Mouse (Mus musculus): ENCODE results near the gene Top2b. TPM values are rescaled to one million over a fixed set of nuclear protein-coding genes. Genes with fewer than 3 reads are reported as not detected.

Top2b gene
- polyA plus RNA-seq (2012; rRNA removed) = 13.9 and 16.8 TPM in 2 replicates

DNA sequence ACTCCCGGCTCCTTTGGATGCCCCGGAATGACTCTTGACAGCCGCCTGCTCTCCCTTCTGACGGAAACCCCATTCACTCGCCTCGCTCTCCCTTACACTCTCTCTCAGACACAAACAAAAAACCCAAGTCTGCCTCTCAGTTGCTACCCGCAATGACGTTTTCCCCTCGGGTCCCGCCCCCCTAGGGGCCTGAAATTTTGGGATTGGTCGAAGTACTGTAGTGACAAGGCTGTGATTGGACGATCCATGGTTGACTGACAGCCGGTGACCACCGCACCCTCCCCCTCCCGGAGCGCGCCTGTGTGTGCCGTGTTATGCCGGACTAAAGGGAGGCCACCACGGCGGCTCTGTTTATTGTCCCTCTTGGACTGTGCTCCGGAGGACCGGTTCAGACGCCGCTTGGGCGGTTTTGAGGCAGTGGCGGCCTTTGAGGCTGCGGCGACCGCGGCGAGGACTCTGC, at the start of gene Top2b:
Gene Top2b, plus strand, starts transcription at position 302 of the 460 bp plus-strand sequence.
- peak; percentile 88 for DNase-seq (ENCODE audit: low read depth)

- DNase-seq (ENCODE audit: low read depth) = no peak
Observed at GRCm38 (mm10) chr14:16316715-16317114, 48.3 kb upstream of the Top2b start.

- DNase-seq (ENCODE audit: low read depth) = no peak
Observed at GRCm38 (mm10) chr14:16319818-16320217, 45.2 kb upstream of the Top2b start.

GRCm38 (mm10) chr14:16324394-16324793, 40.6 kb upstream of the Top2b start:
- DNase-seq (ENCODE audit: low read depth) = peak; percentile 99

DNA sequence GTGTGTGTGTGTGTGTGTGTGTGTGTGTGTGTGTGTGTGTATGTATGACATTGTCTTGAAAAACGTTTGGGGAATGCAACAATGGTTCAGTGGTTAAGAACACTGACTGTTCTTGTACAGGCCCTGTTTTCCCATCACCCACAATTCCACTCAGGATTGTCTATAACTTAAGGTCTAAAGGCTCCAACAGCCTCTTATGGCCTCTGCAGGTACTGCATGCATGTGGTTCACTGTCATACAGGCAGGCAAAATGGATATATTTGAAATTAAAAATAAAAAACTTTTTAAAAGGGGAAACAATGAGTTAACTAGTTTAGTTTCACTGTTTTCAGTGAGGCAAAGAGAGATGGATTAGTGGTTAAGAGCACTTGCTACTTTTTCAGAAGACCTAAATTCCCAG, 39.8 kb upstream of the Top2b start:
- DNase-seq (ENCODE audit: low read depth) = no peak

DNA sequence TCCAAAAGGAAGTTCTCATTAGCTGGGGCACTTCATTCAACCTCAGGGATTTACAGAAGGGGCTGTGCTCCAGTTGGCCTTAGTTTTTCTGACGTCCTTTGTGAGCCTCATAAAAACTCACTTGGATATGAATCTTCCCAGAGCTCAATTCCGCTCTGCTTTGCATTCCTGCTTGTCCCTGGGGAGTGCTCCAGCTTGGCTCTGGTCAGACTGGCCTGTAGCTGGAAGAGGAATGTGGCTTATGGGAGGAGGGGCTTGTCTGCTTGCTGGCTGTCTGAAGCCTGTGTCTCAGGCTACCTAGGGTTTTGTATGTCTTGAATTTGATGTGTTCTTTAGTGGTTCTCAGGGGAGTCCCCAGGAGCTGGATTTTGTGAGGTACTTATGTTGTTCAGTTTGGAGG, 36.4 kb upstream of the Top2b start:
- no peak for DNase-seq (ENCODE audit: low read depth)

- no peak for DNase-seq (ENCODE audit: low read depth)
Observed at GRCm38 (mm10) chr14:16328959-16329480, 36.0 kb upstream of the Top2b start.

DNA sequence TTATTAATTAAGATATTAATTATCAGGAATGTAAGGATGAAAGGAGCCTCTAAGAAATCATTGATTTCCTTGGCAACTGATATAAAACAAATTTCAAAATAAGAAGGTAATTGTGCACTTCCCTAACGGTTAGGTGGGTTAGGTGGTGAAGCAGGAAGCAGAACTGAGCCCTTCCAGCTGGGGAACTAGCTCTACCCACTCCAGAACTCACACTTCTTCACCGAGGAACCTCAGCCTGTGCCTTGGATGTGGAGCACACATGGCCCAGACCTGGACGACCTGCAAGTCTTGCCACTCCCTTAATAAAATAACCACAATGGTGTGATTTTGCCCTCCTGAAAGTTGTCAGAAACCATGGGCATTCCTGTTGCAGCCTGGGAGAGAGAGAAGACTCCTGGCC, 35.2 kb upstream of the Top2b start:
- DNase-seq (ENCODE audit: low read depth) = no peak

DNA sequence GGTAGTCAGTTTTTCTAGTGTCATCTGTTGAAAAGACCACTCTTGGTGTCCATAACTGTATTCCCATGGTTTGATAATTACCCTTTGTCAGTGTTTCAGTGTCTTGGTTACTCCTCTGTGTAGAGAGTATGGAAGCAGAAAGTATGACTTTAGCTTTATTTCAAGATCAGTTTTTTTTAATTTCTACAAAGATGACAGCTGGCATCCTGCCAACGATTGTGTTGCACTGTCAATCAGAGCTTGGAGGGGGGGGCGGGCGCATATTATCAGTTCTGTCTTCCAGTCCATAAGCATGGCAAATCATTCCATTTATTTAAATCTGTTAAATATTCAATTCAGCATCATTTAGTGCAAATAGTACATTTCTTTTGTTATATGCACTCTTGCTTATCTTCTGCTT, 30.7 kb upstream of the Top2b start:
- no peak for DNase-seq (ENCODE audit: low read depth)

DNA sequence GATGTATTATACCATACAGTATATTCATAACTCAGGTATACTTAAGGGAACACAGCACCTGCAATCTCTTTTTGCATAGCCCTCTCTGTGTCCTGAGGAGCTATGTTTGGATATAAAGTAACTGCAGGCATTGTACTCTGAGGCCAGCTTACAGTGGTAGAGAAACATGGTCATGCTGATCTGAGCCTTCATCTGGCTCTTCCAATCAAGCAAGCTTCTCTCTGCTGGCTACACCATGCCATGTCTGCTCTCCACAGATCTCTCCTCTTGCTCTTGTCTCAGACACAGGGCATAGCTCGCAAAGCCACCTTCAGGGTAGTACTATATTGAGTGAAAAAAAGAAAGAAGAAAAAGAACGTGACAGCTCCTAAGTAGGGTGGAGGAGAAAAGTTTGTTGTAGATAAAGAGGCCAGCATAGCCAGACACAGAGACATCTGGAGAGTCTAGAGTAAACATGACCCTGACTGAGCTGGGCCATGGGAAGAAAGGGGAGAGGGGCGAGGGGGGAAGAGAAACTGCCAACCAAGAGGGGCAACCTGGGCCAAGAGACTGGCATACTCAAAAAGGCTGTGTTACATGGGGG, 29.1 kb upstream of the Top2b start:
- no peak for DNase-seq (ENCODE audit: low read depth)

GRCm38 (mm10) chr14:16347505-16347904, 17.5 kb upstream of the Top2b start:
- DNase-seq (ENCODE audit: low read depth) = no peak

GRCm38 (mm10) chr14:16359704-16360103, 5.3 kb upstream of the Top2b start:
- DNase-seq (ENCODE audit: low read depth) = no peak

- no peak for DNase-seq (ENCODE audit: low read depth)
Observed at GRCm38 (mm10) chr14:16364161-16364831, 683 bp upstream of the Top2b start.

DNA sequence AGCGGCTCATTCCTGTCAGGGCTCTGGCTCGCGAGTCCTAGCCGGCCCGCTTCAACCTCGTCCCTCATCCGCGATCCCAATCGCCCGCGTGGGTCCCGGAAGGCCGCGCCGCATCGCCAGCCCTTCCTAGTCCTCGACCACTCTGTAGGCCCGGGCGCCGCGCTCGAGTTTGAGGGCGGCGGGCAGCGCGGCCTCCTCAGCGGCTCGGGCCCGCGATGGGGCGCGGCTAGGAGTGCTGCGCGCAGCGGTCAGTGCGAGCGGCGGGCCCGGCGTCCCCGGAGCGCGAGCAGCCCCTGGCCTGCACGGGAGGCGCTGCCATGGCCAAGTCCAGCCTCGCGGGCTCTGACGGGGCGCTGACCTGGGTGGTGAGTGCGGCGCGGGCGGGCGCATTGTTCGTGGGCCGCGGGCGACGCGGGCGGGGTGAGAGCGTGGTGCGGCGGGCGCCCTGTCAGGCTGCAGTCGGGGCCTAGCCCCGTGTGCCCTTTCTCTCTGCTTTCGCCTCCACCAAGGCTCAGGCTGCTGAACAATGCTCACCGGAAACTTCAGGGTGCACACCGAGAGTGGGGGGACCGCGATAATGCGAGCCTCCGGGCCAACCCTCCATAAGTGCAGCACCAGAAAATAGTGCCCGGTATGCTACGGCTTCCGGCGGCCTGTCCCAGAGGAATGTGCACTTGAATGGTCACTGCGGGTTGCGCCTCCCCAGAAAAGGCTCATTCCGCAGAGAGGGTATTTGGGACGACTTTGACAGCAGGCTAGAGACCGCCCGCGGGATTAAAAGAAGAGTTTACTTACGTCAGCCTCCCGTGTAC, 589 bp downstream of the Top2b start:
- no peak for DNase-seq (ENCODE audit: low read depth)

DNA sequence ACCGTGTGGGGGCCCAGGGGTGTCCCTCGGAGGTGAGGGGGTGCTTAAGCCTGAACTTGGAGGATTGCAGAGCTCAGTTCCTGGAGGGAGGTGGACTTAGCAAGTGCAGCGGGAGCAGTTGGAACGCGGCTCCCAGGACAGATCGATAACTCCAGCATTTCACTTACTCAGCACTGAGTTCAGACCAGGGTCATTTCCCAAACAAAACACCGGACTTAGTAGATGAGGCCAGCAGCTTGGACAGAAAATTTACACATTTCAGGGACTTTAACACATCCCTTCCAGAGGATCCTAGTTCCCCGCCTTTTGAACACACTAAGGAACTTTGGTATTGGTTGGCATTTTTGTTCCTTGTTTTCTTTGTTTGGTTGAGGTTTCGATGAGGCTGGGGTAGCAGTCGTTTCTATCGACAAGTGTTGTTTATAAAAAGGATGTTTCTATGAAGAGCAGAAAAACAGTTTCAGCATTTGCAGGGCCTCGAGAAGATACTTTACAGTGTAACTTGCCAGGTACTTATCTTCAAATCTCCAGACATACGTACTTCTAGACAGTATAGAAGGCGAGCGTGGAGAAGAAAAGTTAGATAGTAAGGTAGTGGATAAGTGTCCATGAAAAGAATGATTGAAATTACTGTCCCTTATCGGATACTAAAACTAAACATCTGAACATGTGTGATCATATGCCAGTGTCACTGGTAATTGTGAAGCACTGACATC, 1.4 kb downstream of the Top2b start:
- DNase-seq (ENCODE audit: low read depth) = no peak

- DNase-seq (ENCODE audit: low read depth) = no peak
Observed at GRCm38 (mm10) chr14:16366986-16367385, 2.0 kb downstream of the Top2b start.

DNA sequence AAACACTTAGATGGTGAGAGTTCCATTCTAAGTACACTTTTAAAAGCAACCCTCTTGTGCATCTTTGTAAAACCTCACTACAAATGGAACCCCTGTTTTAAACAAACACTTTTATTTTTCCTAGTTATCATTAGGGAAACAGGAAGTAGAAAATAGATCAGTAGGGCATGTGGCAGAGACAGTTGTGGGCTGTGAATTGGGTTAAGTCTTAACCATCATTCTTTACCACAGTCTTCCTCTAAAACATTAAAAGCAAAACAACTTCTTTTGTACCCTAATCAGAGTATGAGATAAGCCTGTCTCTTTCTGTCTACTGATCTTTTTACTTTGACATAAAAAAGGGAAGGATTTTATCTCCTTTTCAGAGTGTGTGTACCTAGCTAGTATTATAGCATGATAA, 7.8 kb downstream of the Top2b start:
- no peak for DNase-seq (ENCODE audit: low read depth)

DNA sequence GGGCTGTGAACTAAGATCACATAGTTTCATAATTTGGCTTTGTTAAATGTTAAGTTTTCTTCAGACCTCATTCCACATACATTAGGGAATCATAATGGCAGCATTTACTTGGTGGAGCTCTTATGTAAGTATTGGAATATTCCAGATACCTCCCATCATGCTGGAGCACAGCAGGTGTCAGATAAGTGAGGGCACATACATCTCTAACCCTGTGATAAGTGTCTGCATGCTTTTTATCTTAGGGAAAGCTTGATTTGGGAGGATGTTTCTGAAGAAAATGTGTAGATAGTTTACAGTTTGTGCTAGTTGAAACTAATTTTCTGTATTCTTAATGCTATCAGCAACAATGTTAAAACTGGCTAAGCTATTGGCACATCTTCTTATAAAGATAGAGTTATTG, 8.2 kb downstream of the Top2b start:
- DNase-seq (ENCODE audit: low read depth) = no peak

- DNase-seq (ENCODE audit: low read depth) = no peak
Observed at GRCm38 (mm10) chr14:16379917-16380570, 15.1 kb downstream of the Top2b start.

DNA sequence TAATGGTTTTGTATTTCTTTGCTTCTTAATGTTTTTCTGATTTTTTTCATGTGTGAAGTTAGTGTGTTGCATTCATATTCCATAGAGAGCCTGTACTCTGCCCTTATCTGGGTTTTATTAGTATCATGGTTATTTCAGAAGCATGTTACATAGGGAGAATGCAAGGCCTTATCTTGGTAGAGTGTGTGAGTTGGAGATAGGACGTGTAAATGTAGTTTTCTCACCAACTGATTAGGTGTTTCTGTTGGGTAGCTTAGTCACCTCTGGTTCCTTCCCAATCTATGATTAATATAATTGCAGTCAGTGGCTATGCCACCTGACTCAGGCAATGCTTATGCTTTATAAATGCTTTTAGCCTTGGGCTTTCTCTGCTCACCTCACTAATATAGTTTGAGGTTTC, 19.8 kb downstream of the Top2b start:
- no peak for DNase-seq (ENCODE audit: low read depth)

DNA sequence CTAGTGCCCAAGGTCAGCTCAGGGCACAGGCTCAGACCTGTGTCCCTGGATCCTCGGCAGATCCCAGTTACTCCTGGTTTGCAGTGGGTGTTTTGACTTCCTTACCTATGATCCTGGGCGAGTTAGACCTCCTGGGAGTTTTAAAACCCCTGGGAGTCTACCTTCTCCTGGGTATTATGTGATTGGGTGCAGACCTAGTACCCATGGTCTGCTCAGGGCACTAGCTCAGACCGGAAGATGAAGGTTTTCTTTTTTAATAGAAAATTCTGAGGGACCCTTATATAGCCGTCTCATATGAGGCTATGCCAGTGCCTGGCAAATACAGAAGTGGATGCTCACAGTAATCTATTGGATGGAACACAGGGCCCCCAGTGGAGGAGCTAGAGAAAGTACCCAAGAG, 40.2 kb downstream of the Top2b start:
- no peak for DNase-seq (ENCODE audit: low read depth)
